Mouse (Mus musculus): Measurements from ENCODE around the gene Tm6sf1.
A peak's percentile ranks its signal among the peaks of the same experiment; 100 is the strongest.
"Not testable (repeated sequence)": the region's sequence is repeated elsewhere in the genome, so short reads cannot be mapped to it uniquely, and the experiment has no call there.

Tm6sf1 gene

GRCm38 (mm10) chr7:81858968-81859721 is at the start of gene Tm6sf1:
Gene Tm6sf1 (plus strand): TSS chr7:81859001.
- peak; percentile 71 for DNase-seq (ENCODE audit: low read depth, low spot score)

GRCm38 (mm10) chr7:81824906-81825305 is 33.9 kb upstream of the Tm6sf1 start:
- DNase-seq (ENCODE audit: low read depth, low spot score), result no peak

- DNase-seq (ENCODE audit: low read depth, low spot score), result no peak
These were observed 33.4 kb upstream of the Tm6sf1 start for GRCm38 (mm10) chr7:81825381-81825780.

- no peak for DNase-seq (ENCODE audit: low read depth, low spot score)
These were observed 30.8 kb upstream of the Tm6sf1 start for GRCm38 (mm10) chr7:81827806-81828667.

- DNase-seq (ENCODE audit: low read depth, low spot score), result peak; percentile 42
These were observed 30.0 kb upstream of the Tm6sf1 start for GRCm38 (mm10) chr7:81828681-81829378.

GRCm38 (mm10) chr7:81829379-81829894 is 29.4 kb upstream of the Tm6sf1 start, which contains the start of gene Btbd1:
Gene Btbd1 (minus strand): TSS chr7:81829431.
- peak; percentile 87 for DNase-seq (ENCODE audit: low read depth, low spot score)

GRCm38 (mm10) chr7:81834847-81835246 is 24.0 kb upstream of the Tm6sf1 start:
- DNase-seq (ENCODE audit: low read depth, low spot score), result no peak

GRCm38 (mm10) chr7:81835430-81835829 is 23.4 kb upstream of the Tm6sf1 start:
- DNase-seq (ENCODE audit: low read depth, low spot score), result no peak

- not testable (repeated sequence) for DNase-seq (ENCODE audit: low read depth, low spot score)
These were observed 21.0 kb upstream of the Tm6sf1 start for GRCm38 (mm10) chr7:81837771-81838170.

- DNase-seq (ENCODE audit: low read depth, low spot score), result no peak
These were observed 19.1 kb upstream of the Tm6sf1 start for GRCm38 (mm10) chr7:81839746-81840145.

- no peak for DNase-seq (ENCODE audit: low read depth, low spot score)
These were observed 18.1 kb upstream of the Tm6sf1 start for GRCm38 (mm10) chr7:81840661-81841181.

GRCm38 (mm10) chr7:81841439-81841838 is 17.4 kb upstream of the Tm6sf1 start:
- no peak for DNase-seq (ENCODE audit: low read depth, low spot score)

GRCm38 (mm10) chr7:81842141-81842540 is 16.7 kb upstream of the Tm6sf1 start:
- no peak for DNase-seq (ENCODE audit: low read depth, low spot score)

- DNase-seq (ENCODE audit: low read depth, low spot score), result no peak
These were observed 15.8 kb upstream of the Tm6sf1 start for GRCm38 (mm10) chr7:81842998-81843397.

- DNase-seq (ENCODE audit: low read depth, low spot score), result no peak
These were observed 14.9 kb upstream of the Tm6sf1 start for GRCm38 (mm10) chr7:81843903-81844302.

- DNase-seq (ENCODE audit: low read depth, low spot score), result no peak
These were observed 14.0 kb upstream of the Tm6sf1 start for GRCm38 (mm10) chr7:81844801-81845200.

- no peak for DNase-seq (ENCODE audit: low read depth, low spot score)
These were observed 13.5 kb upstream of the Tm6sf1 start for GRCm38 (mm10) chr7:81845313-81845712.

- DNase-seq (ENCODE audit: low read depth, low spot score), result no peak
These were observed 12.8 kb upstream of the Tm6sf1 start for GRCm38 (mm10) chr7:81846008-81846407.

- DNase-seq (ENCODE audit: low read depth, low spot score), result no peak
These were observed 11.8 kb upstream of the Tm6sf1 start for GRCm38 (mm10) chr7:81847010-81847409.

- DNase-seq (ENCODE audit: low read depth, low spot score), result no peak
These were observed 11.0 kb upstream of the Tm6sf1 start for GRCm38 (mm10) chr7:81847777-81848176.

GRCm38 (mm10) chr7:81849214-81849613 is 9.6 kb upstream of the Tm6sf1 start:
- DNase-seq (ENCODE audit: low read depth, low spot score), result no peak

Measured in mesoderm, embryonic 11.5 days (tissue).